Mouse (Mus musculus) erythroblast, embryonic 14.5 days (primary cell): ENCODE results near the gene March10.

ENCODE experiments used
- GATA1 ChIP-seq: IDR thresholded peaks from 2 replicates; pipeline ENCODE4 v1.6.1; 2012; ENCODE audit warnings: low read length, inconsistent platforms, mixed read lengths
- TAL1 ChIP-seq: IDR thresholded peaks from 3 replicates; pipeline ENCODE4 v1.6.1; 2012; ENCODE audit warnings: low read length, inconsistent platforms, mixed read lengths

DNA sequence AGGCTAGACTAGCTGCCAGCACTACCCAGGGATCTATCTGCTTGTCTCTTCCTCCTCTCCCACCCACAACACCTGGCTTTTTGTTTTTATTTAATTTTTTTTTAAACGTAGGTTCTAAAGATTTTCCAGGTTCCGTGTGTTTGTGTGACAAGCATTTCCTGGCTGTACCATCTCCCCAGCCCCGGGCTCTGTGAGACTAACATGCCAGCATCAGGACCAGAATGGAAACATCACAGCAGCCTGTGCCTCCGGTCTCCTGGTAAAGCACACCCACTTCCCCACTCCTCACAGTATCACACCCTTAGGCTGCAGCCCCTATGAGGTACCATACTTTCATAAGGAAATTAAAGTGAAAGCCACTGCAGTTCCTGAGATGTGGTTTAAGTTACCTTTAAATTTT, 16.1 kb upstream of the March10 start:
- TF ChIP-seq GATA1: no peak
- no peak for TF ChIP-seq TAL1
